In genomic region chr9:66909922-66910321, GRCm38 (mm10) we compare ENCODE assay signal across 28 mouse cellular contexts. TPM values are rescaled to one million over a fixed set of nuclear protein-coding genes. Genes with fewer than 3 reads are reported as not detected.
DNase-seq lines count a peak whose midpoint lies in the region; ATAC-seq and TF ChIP-seq lines count a peak whose summit lies in the region.
"Had no signal": no experiment of that assay in that cellular context is flagged by ENCODE, and none has a peak within 500 bp of the region (broad histone marks: within the 10 kb centered on the region; RNA-seq: fewer than 3 reads in every experiment).

No protein-coding gene starts in this region.

- no peak overlapping the region for H3K4me2 ChIP-seq in heart, embryonic 16.5 days (ENCODE audit: low read depth, low read length)
- H3K4me2 ChIP-seq in liver, embryonic 16.5 days (ENCODE audit: low read depth, low read length): 0 out of 2 replicates have a peak overlapping the region, but pooled peaks have one; percentile 9
- H3K4me2 ChIP-seq: forebrain, embryonic 12.5 days; hindbrain, embryonic 15.5 days; intestine, embryonic 15.5 days; limb, embryonic 13.5 days; midbrain, embryonic 12.5 days; neural tube, embryonic 13.5 days had no signal

- 70% methylated on average over 7 of the region's 7 CpGs for WGBS in heart, embryonic 16.5 days
- WGBS in liver, embryonic 16.5 days (ENCODE audit: insufficient replicate concordance): 38% methylated on average over 7 of the region's 7 CpGs

- DNase-seq in heart, postnatal 25 days (ENCODE audit: low spot score): no peak
- peak; percentile 42 for DNase-seq in induced T-regulatory cell, adult 2 months (ENCODE audit: low read depth)
- no peak for DNase-seq in gastrocnemius, adult 2 months
- DNase-seq in kidney, postnatal 4 days: no peak
- DNase-seq in natural killer cell, adult 2 months (ENCODE audit: low spot score in 2 of 2): no peak
- DNase-seq: adrenal gland, postnatal 14 days; cerebellum, adult 11-12 months; cerebellum, adult 9-11 months; embryo, embryonic 11 days; forebrain, postnatal 0 days; gastrocnemius, postnatal 10 days; kidney, adult 2 months; lung, adult 2 months; lung, postnatal 10 days; thymus, adult 2 months; thymus, postnatal 36 days had no signal

- intact Hi-C loops in heart, postnatal 25 days (cut with DNase I): no loop called here
- intact Hi-C loops in gastrocnemius, adult 2 months (cut with DNase I): no loop called here

- no peaks in the 10 kb centered on the region for H3K36me3 ChIP-seq in heart, embryonic 16.5 days (ENCODE audit: control insufficient read depth, insufficient read depth)
- peaks cover 3% of the 10 kb centered on the region; the same call in 1 of the 2 replicates for H3K36me3 ChIP-seq in liver, embryonic 16.5 days (ENCODE audit: control insufficient read depth, insufficient read depth)
- H3K36me3 ChIP-seq: hindbrain, embryonic 15.5 days; intestine, embryonic 15.5 days; limb, embryonic 13.5 days; neural tube, embryonic 13.5 days had no signal

- H3K27me3 ChIP-seq in heart, embryonic 16.5 days (ENCODE audit: control insufficient read depth, insufficient read depth, low read length): no peaks in the 10 kb centered on the region
- no peaks in the 10 kb centered on the region for H3K27me3 ChIP-seq in liver, embryonic 16.5 days (ENCODE audit: control insufficient read depth, insufficient read depth, low read depth, low read length)
- H3K27me3 ChIP-seq: forebrain, embryonic 12.5 days; hindbrain, embryonic 15.5 days; intestine, embryonic 15.5 days; limb, embryonic 13.5 days; midbrain, embryonic 12.5 days; neural tube, embryonic 13.5 days had no signal

- no peak for TF ChIP-seq CTCF in gastrocnemius, adult 2 months (IDR thresholded peaks at IDR 0.05)

- H3K9me3 ChIP-seq in heart, embryonic 16.5 days (replicated peaks; ENCODE audit: control insufficient read depth, low read length): no peaks in the 10 kb centered on the region
- no peaks in the 10 kb centered on the region for H3K9me3 ChIP-seq in liver, embryonic 16.5 days (replicated peaks; ENCODE audit: control insufficient read depth, low read length)
- H3K9me3 ChIP-seq: forebrain, embryonic 12.5 days; heart, embryonic 10.5 days; hindbrain, embryonic 15.5 days; intestine, embryonic 15.5 days; limb, embryonic 13.5 days; midbrain, embryonic 12.5 days; neural tube, embryonic 13.5 days had no signal

- H3K4me3 ChIP-seq in heart, embryonic 16.5 days (ENCODE audit: low read length): no peak overlapping the region
- no peak overlapping the region for H3K4me3 ChIP-seq in liver, embryonic 16.5 days (ENCODE audit: low read depth, low read length)
- H3K4me3 ChIP-seq in gastrocnemius, adult 2 months: no peak overlapping the region
- H3K4me3 ChIP-seq: forebrain, embryonic 12.5 days; heart, embryonic 10.5 days; hindbrain, embryonic 15.5 days; intestine, embryonic 15.5 days; left cerebral cortex, adult 2 months; limb, embryonic 13.5 days; midbrain, embryonic 12.5 days; myocyte; neural tube, embryonic 13.5 days had no signal

- H3K4me1 ChIP-seq in heart, embryonic 16.5 days (ENCODE audit: control insufficient read depth, insufficient read depth, low read length): peaks cover 24% of the 10 kb centered on the region
- peaks cover 65% of the 10 kb centered on the region for H3K4me1 ChIP-seq in liver, embryonic 16.5 days (ENCODE audit: control insufficient read depth, low read depth, low read length)

- no peak for ATAC-seq in heart, embryonic 16.5 days (replicated peaks; ENCODE audit: extremely low read depth, insufficient read depth, low FRiP score)
- ATAC-seq in liver, embryonic 16.5 days (ENCODE audit: low read depth): no peak
- ATAC-seq: forebrain, postnatal 0 days; intestine, embryonic 15.5 days had no signal

- H3K9ac ChIP-seq in heart, embryonic 16.5 days (ENCODE audit: low read length): no peak overlapping the region
- H3K9ac ChIP-seq in liver, embryonic 16.5 days (ENCODE audit: low read depth, low read length): no peak overlapping the region
- H3K9ac ChIP-seq: forebrain, embryonic 12.5 days; forebrain, postnatal 0 days; hindbrain, embryonic 15.5 days; intestine, embryonic 15.5 days; limb, embryonic 13.5 days; midbrain, embryonic 12.5 days; neural tube, embryonic 13.5 days had no signal

- peak overlapping the region; percentile 30; the same call in 1 of the 2 replicates for H3K27ac ChIP-seq in heart, embryonic 16.5 days (ENCODE audit: low read length)
- H3K27ac ChIP-seq in liver, embryonic 16.5 days (ENCODE audit: low read length): no peak overlapping the region
- no peak overlapping the region for H3K27ac ChIP-seq in gastrocnemius, adult 2 months
- H3K27ac ChIP-seq: forebrain, embryonic 12.5 days; hindbrain, embryonic 15.5 days; intestine, embryonic 15.5 days; kidney, postnatal 0 days; left cerebral cortex, adult 2 months; limb, embryonic 13.5 days; midbrain, embryonic 12.5 days; neural tube, embryonic 13.5 days had no signal

RNA-seq across cellular contexts. Expression of gene Rab8b, which starts 9.6 kb away (rescaled TPM):
- 17.2 and 17.6 TPM in 2 replicates for polyA plus RNA-seq in heart, embryonic 16.5 days (2015; fragmentation: Nextera tagmentation; extraction: Ambion mirVana)
- 1 to 10 TPM; 8.9 to 9.9 TPM for total RNA-seq in heart, postnatal 25 days (2021)
- polyA plus RNA-seq in liver, embryonic 16.5 days (2015; fragmentation: Nextera tagmentation; extraction: Ambion mirVana): 30.4 and 30.6 TPM in 2 replicates
- total RNA-seq in gastrocnemius, adult 2 months (2021): 1 to 10 TPM; 5.9 to 9.7 TPM

RNA-seq across cellular contexts. Expression of gene Rps27l, which starts 36.0 kb away (rescaled TPM):
- polyA plus RNA-seq in heart, embryonic 16.5 days (2015; fragmentation: Nextera tagmentation; extraction: Ambion mirVana): 437 and 444 TPM in 2 replicates
- 100 to 1,000 TPM; 180 to 195 TPM for total RNA-seq in heart, postnatal 25 days (2021)
- 406 and 455 TPM in 2 replicates for polyA plus RNA-seq in liver, embryonic 16.5 days (2015; fragmentation: Nextera tagmentation; extraction: Ambion mirVana)
- 100 to 1,000 TPM; 191 to 213 TPM for total RNA-seq in gastrocnemius, adult 2 months (2021)
